Mouse (Mus musculus) heart, embryonic 15.5 days (tissue): ENCODE results near the gene Htr3a. TPM values are rescaled to one million over a fixed set of nuclear protein-coding genes. Genes with fewer than 3 reads are reported as not detected.

Source experiments
- ATAC-seq: fragments of 200-750 bp; cut with Nextera tagmentation; replicated peaks from 2 replicates; pipeline ENCODE4 v1.8.0; 2017; ENCODE audit warnings: low read depth, moderate TSS enrichment; ENCODE audit not compliant: insufficient number of reproducible peaks, insufficient read depth, low FRiP score
- H3K27ac ChIP-seq: fragments of 300-500 bp; sonication (generic); 2 replicates; pipeline ENCODE4 v1.5.1; 2015; ENCODE audit warnings: mild to moderate bottlenecking, inconsistent platforms
- H3K27me3 ChIP-seq: fragments of 300-500 bp; sonication (generic); 2 replicates; pipeline ENCODE4 v1.6.1; 2015; ENCODE audit warnings: inconsistent platforms
- H3K36me3 ChIP-seq: fragments of 300-500 bp; sonication (generic); 2 replicates; pipeline ENCODE4 v1.6.1; 2015; ENCODE audit warnings: mild to moderate bottlenecking, inconsistent platforms
- H3K4me1 ChIP-seq: fragments of 300-500 bp; sonication (generic); replicated peaks from 2 replicates; pipeline ENCODE4 v1.6.1; 2015; ENCODE audit warnings: inconsistent platforms
- H3K4me2 ChIP-seq: fragments of 300-500 bp; sonication (generic); 2 replicates; pipeline ENCODE4 v1.6.1; 2015; ENCODE audit warnings: inconsistent platforms, mild to moderate bottlenecking, moderate library complexity
- H3K4me3 ChIP-seq: fragments of 300-500 bp; sonication (generic); 2 replicates; pipeline ENCODE4 v1.5.1; 2015; ENCODE audit warnings: mild to moderate bottlenecking, inconsistent platforms
- H3K9ac ChIP-seq: fragments of 300-500 bp; sonication (generic); 2 replicates; pipeline ENCODE4 v1.6.1; 2015; ENCODE audit warnings: mild to moderate bottlenecking, inconsistent platforms
- H3K9me3 ChIP-seq: fragments of 300-500 bp; sonication (generic); replicated peaks from 2 replicates; pipeline ENCODE4 v1.6.1; 2016; ENCODE audit warnings: inconsistent platforms
- WGBS: fragments of 180-500 bp; shearing (Covaris S2); methylation state at CpG from one replicate; pipeline ENCODE4 v1.1.7; 2015; ENCODE audit warnings: mixed read lengths; 5-methylcytosine and 5-hydroxymethylcytosine counted together
- polyA plus RNA-seq: library from polyadenylated mRNA; unstranded; fragments of >200 nt; fragmentation: Nextera tagmentation; extraction: Ambion mirVana; gene quantifications from 2 replicates; pipeline ENCODE4 v1.2.1, GENCODE M21; 2015

The Htr3a gene
- polyA plus RNA-seq: 0.60 and 0.63 TPM in 2 replicates

- Histone ChIP-seq H3K36me3 (no peaks in the 10 kb centered on the region), H3K9me3 (no peaks in the 10 kb centered on the region), H3K27me3 (0 out of 2 replicates have a peak, but pooled peaks cover 6% of the 10 kb centered on the region), H3K4me3 (no peak within 1 kb of the TSS), H3K4me1 (peaks cover 10% of the 10 kb centered on the region), H3K27ac (peak within 1 kb of the TSS; percentile 39), H3K9ac (no peak within 1 kb of the TSS), H3K4me2 (peak within 1 kb of the TSS; percentile 43)
- 3% methylated on average over 9 of the region's 9 CpGs for WGBS
- ATAC-seq: peak; percentile 92
Observed at GRCm38 (mm10) chr9:48910885-48911537, at the start of gene Htr3a. Gene Htr3a, minus strand, starts transcription at chr9:48911099.

GRCm38 (mm10) chr9:48947565-48947964 is 36.7 kb upstream of the Htr3a start:
- no peak for ATAC-seq
- 80% methylated on average over 4 of the region's 4 CpGs for WGBS
- Histone ChIP-seq H3K9ac (no peak overlapping the region), H3K4me2 (no peak overlapping the region), H3K27ac (no peak overlapping the region), H3K4me1 (peaks cover 7% of the 10 kb centered on the region), H3K36me3 (no peaks in the 10 kb centered on the region), H3K27me3 (no peaks in the 10 kb centered on the region), H3K9me3 (no peaks in the 10 kb centered on the region), H3K4me3 (no peak overlapping the region)

GRCm38 (mm10) chr9:48942349-48942748 is 31.4 kb upstream of the Htr3a start:
- H3K9ac ChIP-seq: no peak overlapping the region
- H3K27me3 ChIP-seq: no peaks in the 10 kb centered on the region
- peak overlapping the region; percentile 16; the same call in 1 of the 2 replicates for H3K4me2 ChIP-seq
- H3K27ac ChIP-seq: peak overlapping the region; percentile 59
- H3K36me3 ChIP-seq: no peaks in the 10 kb centered on the region
- H3K4me1 ChIP-seq: peaks cover 15% of the 10 kb centered on the region
- no peak overlapping the region for H3K4me3 ChIP-seq
- WGBS: 32% methylated on average over 1 of the region's 1 CpGs
- no peaks in the 10 kb centered on the region for H3K9me3 ChIP-seq
- ATAC-seq: peak; percentile 80

GRCm38 (mm10) chr9:48929436-48929835 is 18.5 kb upstream of the Htr3a start:
- H3K27me3 ChIP-seq: peaks cover 7% of the 10 kb centered on the region; the same call in 1 of the 2 replicates
- H3K4me3 ChIP-seq: no peak overlapping the region
- no peak overlapping the region for H3K4me2 ChIP-seq
- no peaks in the 10 kb centered on the region for H3K9me3 ChIP-seq
- WGBS: 61% methylated on average over 5 of the region's 5 CpGs
- no peak for ATAC-seq
- no peak overlapping the region for H3K27ac ChIP-seq
- H3K4me1 ChIP-seq: no peaks in the 10 kb centered on the region
- no peaks in the 10 kb centered on the region for H3K36me3 ChIP-seq
- H3K9ac ChIP-seq: no peak overlapping the region

- Histone ChIP-seq H3K4me3 (no peak overlapping the region), H3K4me2 (no peak overlapping the region), H3K27me3 (peaks cover 7% of the 10 kb centered on the region; the same call in 1 of the 2 replicates), H3K36me3 (no peaks in the 10 kb centered on the region), H3K27ac (no peak overlapping the region), H3K9me3 (no peaks in the 10 kb centered on the region), H3K9ac (no peak overlapping the region), H3K4me1 (no peaks in the 10 kb centered on the region)
- 54% methylated on average over 3 of the region's 3 CpGs for WGBS
- ATAC-seq: no peak
Observed at GRCm38 (mm10) chr9:48928781-48929180, 17.9 kb upstream of the Htr3a start.

GRCm38 (mm10) chr9:48916011-48916788 is 5.3 kb upstream of the Htr3a start:
- H3K4me2 ChIP-seq: no peak overlapping the region
- H3K9me3 ChIP-seq: no peaks in the 10 kb centered on the region
- no peak overlapping the region for H3K27ac ChIP-seq
- H3K27me3 ChIP-seq: no peaks in the 10 kb centered on the region
- ATAC-seq: no peak; the same call in 1 of the 2 replicates
- 63% methylated on average over 18 of the region's 18 CpGs for WGBS
- H3K9ac ChIP-seq: no peak overlapping the region
- peaks cover 4% of the 10 kb centered on the region for H3K4me1 ChIP-seq
- H3K36me3 ChIP-seq: no peaks in the 10 kb centered on the region
- no peak overlapping the region for H3K4me3 ChIP-seq

- WGBS: 75% methylated on average over 5 of the region's 5 CpGs
- no peak overlapping the region for H3K27ac ChIP-seq
Observed at GRCm38 (mm10) chr9:48904421-48904820, 6.5 kb downstream of the Htr3a start.

GRCm38 (mm10) chr9:48903766-48904165 is 7.1 kb downstream of the Htr3a start:
- 65% methylated on average over 2 of the region's 2 CpGs for WGBS
- Histone ChIP-seq H3K27me3 (peaks cover 2% of the 10 kb centered on the region; the same call in 1 of the 2 replicates), H3K9me3 (no peaks in the 10 kb centered on the region), H3K4me2 (no peak overlapping the region), H3K4me3 (no peak overlapping the region), H3K27ac (no peak overlapping the region), H3K36me3 (no peaks in the 10 kb centered on the region), H3K4me1 (no peaks in the 10 kb centered on the region), H3K9ac (no peak overlapping the region)
- no peak for ATAC-seq

More at GRCm38 (mm10) chr9:48904421-48904820, 6.5 kb downstream of the Htr3a start:
- Histone ChIP-seq H3K4me3 (no peak overlapping the region), H3K9me3 (no peaks in the 10 kb centered on the region), H3K36me3 (no peaks in the 10 kb centered on the region), H3K4me1 (no peaks in the 10 kb centered on the region), H3K27me3 (peaks cover 2% of the 10 kb centered on the region; the same call in 1 of the 2 replicates), H3K4me2 (no peak overlapping the region), H3K9ac (no peak overlapping the region)
- no peak for ATAC-seq

- Histone ChIP-seq H3K9ac (no peak overlapping the region), H3K4me3 (no peak overlapping the region), H3K4me1 (no peaks in the 10 kb centered on the region), H3K27me3 (peaks cover 31% of the 10 kb centered on the region), H3K9me3 (no peaks in the 10 kb centered on the region), H3K36me3 (no peaks in the 10 kb centered on the region), H3K4me2 (no peak overlapping the region), H3K27ac (no peak overlapping the region)
- WGBS: 16% methylated on average over 8 of the region's 8 CpGs
- no peak for ATAC-seq
Observed at GRCm38 (mm10) chr9:48898551-48898950, 12.3 kb downstream of the Htr3a start.

- no peak for ATAC-seq
- H3K27me3 ChIP-seq: peaks cover 31% of the 10 kb centered on the region
- H3K4me1 ChIP-seq: no peaks in the 10 kb centered on the region
- H3K4me2 ChIP-seq: no peak overlapping the region
- no peak overlapping the region for H3K27ac ChIP-seq
- no peak overlapping the region for H3K4me3 ChIP-seq
- no peak overlapping the region for H3K9ac ChIP-seq
- H3K9me3 ChIP-seq: no peaks in the 10 kb centered on the region
- H3K36me3 ChIP-seq: no peaks in the 10 kb centered on the region
- 32% methylated on average over 18 of the region's 18 CpGs for WGBS
Observed at GRCm38 (mm10) chr9:48895819-48896536, 14.9 kb downstream of the Htr3a start.

GRCm38 (mm10) chr9:48894755-48895154 is 16.1 kb downstream of the Htr3a start:
- Histone ChIP-seq H3K4me3 (no peak overlapping the region), H3K27me3 (peaks cover 31% of the 10 kb centered on the region), H3K9me3 (no peaks in the 10 kb centered on the region), H3K4me1 (no peaks in the 10 kb centered on the region), H3K4me2 (no peak overlapping the region), H3K9ac (no peak overlapping the region), H3K27ac (no peak overlapping the region), H3K36me3 (no peaks in the 10 kb centered on the region)
- no peak for ATAC-seq
- 62% methylated on average over 6 of the region's 6 CpGs for WGBS
